Mouse (Mus musculus): Measurements from ENCODE around the gene Tmem189. TPM values are rescaled to one million over a fixed set of nuclear protein-coding genes. Genes with fewer than 3 reads are reported as not detected.
A peak's percentile ranks its signal among the peaks of the same experiment; 100 is the strongest.
"Not testable (repeated sequence)": the region's sequence is repeated elsewhere in the genome, so short reads cannot be mapped to it uniquely, and the experiment has no call there.

Tmem189 gene
- total RNA-seq, 2 experiments from 2014 or later: 13.0 to 14.9 TPM

- peak overlapping the region; percentile 79 for H3K27ac ChIP-seq
- intact Hi-C loops (cut with DNase I): no loop called here
- H3K4me3 ChIP-seq: peak overlapping the region; percentile 34
- peak; percentile 58 for DNase-seq
- TF ChIP-seq CTCF (IDR thresholded peaks at IDR 0.05): no peak
Measured at GRCm38 (mm10) chr2:167622352-167622751, 67.3 kb downstream of the Tmem189 start.

- Histone ChIP-seq H3K4me3 (no peak overlapping the region), H3K27ac (peak overlapping the region; percentile 79)
- intact Hi-C loops (cut with DNase I): no loop called here
- TF ChIP-seq CTCF (IDR thresholded peaks at IDR 0.05): no peak
- no peak for DNase-seq
Measured at GRCm38 (mm10) chr2:167621255-167622087, 68.2 kb downstream of the Tmem189 start.

GRCm38 (mm10) chr2:167617472-167617871 lies 72.2 kb downstream of the Tmem189 start:
- Histone ChIP-seq H3K27ac (no peak overlapping the region), H3K4me3 (no peak overlapping the region)
- no peak for DNase-seq
- intact Hi-C loops (cut with DNase I): no loop called here
- TF ChIP-seq CTCF (IDR thresholded peaks at IDR 0.05): no peak

- H3K27ac ChIP-seq: no peak overlapping the region
- no peak for DNase-seq
- H3K4me3 ChIP-seq: no peak overlapping the region
- TF ChIP-seq CTCF (IDR thresholded peaks at IDR 0.05): no peak
- intact Hi-C loops (cut with DNase I): no loop called here
Measured at GRCm38 (mm10) chr2:167617034-167617433, 72.6 kb downstream of the Tmem189 start.

- TF ChIP-seq CTCF (IDR thresholded peaks at IDR 0.05): peak; percentile 34
- H3K4me3 ChIP-seq; H3K27ac ChIP-seq; DNase-seq; intact Hi-C loops (cut with DNase I): not testable (repeated sequence)
Measured at GRCm38 (mm10) chr2:167613335-167613734, 76.3 kb downstream of the Tmem189 start.

- intact Hi-C loops (cut with DNase I): no loop called here
- H3K27ac ChIP-seq: no peak overlapping the region
- peak; percentile 19 for DNase-seq
- no peak for TF ChIP-seq CTCF (IDR thresholded peaks at IDR 0.05)
- H3K4me3 ChIP-seq: no peak overlapping the region
Measured at GRCm38 (mm10) chr2:167612122-167612521, 77.5 kb downstream of the Tmem189 start.

GRCm38 (mm10) chr2:167611287-167611686 lies 78.3 kb downstream of the Tmem189 start:
- peak; percentile 22 for DNase-seq
- Histone ChIP-seq H3K27ac (no peak overlapping the region), H3K4me3 (no peak overlapping the region)
- intact Hi-C loops (cut with DNase I): no loop called here
- peak; percentile 29 for TF ChIP-seq CTCF (IDR thresholded peaks at IDR 0.05)

- Histone ChIP-seq H3K27ac (peak overlapping the region; percentile 76), H3K4me3 (no peak overlapping the region)
- intact Hi-C loops (cut with DNase I): no loop called here
- peak; percentile 52 for DNase-seq
- no peak for TF ChIP-seq CTCF (IDR thresholded peaks at IDR 0.05)
Measured at GRCm38 (mm10) chr2:167606745-167607123, 82.9 kb downstream of the Tmem189 start.

- intact Hi-C loops (cut with DNase I): loop anchor here (1.0 kb wide), 1 partner anchor 69 kb away; no protein-coding TSS in a partner anchor
- TF ChIP-seq CTCF (IDR thresholded peaks at IDR 0.05): no peak
- peak overlapping the region; percentile 76 for H3K27ac ChIP-seq
Measured at GRCm38 (mm10) chr2:167605817-167606744, 83.5 kb downstream of the Tmem189 start.

GRCm38 (mm10) chr2:167605178-167605794 lies 84.3 kb downstream of the Tmem189 start:
- H3K4me3 ChIP-seq: no peak overlapping the region
- intact Hi-C loops (cut with DNase I): loop anchor here (1.0 kb wide), 1 partner anchor 68 kb away; no protein-coding TSS in a partner anchor

More at GRCm38 (mm10) chr2:167605817-167606744, 83.5 kb downstream of the Tmem189 start:
- no peak overlapping the region for H3K4me3 ChIP-seq
- DNase-seq: no peak

GRCm38 (mm10) chr2:167602978-167603377 lies 86.6 kb downstream of the Tmem189 start:
- DNase-seq: no peak
- peak; percentile 39 for TF ChIP-seq CTCF (IDR thresholded peaks at IDR 0.05)
- intact Hi-C loops (cut with DNase I): no loop called here
- no peak overlapping the region for H3K27ac ChIP-seq
- no peak overlapping the region for H3K4me3 ChIP-seq

More at GRCm38 (mm10) chr2:167605178-167605794, 84.3 kb downstream of the Tmem189 start:
- peak; percentile 95 for DNase-seq
- peak overlapping the region; percentile 38; the same call in 1 of the 2 replicates for H3K27ac ChIP-seq
- peak; percentile 96 for TF ChIP-seq CTCF (IDR thresholded peaks at IDR 0.05)

- intact Hi-C loops (cut with DNase I): no loop called here
- no peak overlapping the region for H3K27ac ChIP-seq
- no peak overlapping the region for H3K4me3 ChIP-seq
- DNase-seq: no peak
- no peak for TF ChIP-seq CTCF (IDR thresholded peaks at IDR 0.05)
Measured at GRCm38 (mm10) chr2:167602364-167602763, 87.3 kb downstream of the Tmem189 start.

Measured in gastrocnemius, adult 2 months (tissue).